Mouse (Mus musculus): ENCODE results near the gene Stpg4.

Gene Stpg4

DNA sequence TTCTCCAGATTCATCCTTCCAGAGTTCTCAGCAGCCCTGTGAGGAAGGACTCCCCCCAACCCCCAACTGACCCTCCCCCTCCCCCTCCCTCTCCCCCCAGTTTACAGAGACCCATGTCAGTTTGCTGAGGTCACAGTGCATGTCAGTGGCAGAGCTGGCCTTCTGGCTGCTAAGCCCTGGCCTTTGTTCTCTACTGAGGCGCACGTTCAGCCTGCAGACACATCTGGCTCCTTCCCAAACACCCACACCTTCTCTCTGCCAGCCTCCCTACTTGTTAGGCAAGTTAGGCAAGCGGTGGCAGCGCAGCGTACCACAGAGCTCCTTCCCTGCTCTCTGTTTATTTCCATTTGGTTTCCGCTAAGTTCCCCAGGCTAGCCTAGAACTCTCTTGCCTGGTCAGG lies 50.0 kb downstream of the Stpg4 start:
- peak; percentile 44 for DNase-seq

DNA sequence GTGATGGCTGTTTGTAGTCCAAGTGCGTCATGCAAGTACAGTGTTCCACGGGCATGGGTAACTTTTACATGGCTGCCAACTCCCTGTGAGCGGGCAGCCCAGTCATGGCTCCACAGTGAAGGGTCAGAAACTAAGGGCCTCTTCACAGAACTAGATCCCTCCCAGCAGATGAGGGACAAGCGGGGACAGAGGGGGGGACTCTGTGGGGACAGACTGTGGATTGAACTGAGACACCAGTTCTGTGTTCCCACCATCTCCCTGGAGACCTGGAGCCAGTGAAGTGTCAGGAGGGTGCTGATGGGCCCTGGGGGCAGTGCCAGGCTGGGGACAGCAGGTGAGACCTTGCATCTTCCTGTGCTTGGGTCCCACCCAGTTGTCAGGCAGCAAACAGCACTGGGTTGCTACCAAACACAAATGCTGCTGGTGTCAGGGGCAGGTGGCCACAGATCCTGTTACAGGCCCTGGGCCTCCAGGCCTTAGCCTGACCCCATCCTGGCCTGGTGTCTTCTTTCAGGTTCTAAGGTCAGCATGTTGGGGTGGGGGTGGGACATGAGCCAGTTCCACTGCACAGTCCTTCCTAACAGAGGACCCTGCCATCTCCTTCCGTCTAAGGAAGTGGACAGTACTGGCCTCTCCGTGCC lies 50.6 kb downstream of the Stpg4 start:
- no peak for DNase-seq

DNA sequence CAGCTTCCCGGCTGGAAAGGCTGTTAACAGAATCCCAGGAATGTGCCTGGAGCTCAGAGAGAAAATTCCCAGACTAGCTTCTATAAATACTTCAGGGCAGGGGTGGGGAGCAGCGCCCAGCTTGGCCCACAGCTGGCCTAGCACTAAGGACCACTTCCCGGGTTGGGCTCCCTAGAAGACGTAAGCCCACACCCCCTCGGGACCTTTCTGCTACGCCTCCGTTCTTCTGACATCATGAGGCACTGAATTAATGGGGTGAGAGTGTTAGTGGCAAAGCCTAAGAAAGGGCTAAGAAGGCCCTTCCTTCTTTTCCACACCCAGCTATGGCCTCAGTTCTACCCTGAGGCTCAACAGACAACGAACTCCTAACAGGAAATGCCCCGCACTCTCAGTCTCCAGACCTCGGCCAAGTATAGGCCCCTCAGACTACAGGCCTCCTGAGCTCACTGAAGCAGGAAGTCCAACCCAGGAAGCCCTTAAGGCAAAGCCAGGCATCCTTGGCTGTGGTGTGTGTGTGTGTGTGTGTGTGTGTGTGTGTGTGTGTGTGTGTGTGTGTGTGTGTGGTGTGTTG lies 51.5 kb downstream of the Stpg4 start:
- DNase-seq: peak; percentile 56

DNA sequence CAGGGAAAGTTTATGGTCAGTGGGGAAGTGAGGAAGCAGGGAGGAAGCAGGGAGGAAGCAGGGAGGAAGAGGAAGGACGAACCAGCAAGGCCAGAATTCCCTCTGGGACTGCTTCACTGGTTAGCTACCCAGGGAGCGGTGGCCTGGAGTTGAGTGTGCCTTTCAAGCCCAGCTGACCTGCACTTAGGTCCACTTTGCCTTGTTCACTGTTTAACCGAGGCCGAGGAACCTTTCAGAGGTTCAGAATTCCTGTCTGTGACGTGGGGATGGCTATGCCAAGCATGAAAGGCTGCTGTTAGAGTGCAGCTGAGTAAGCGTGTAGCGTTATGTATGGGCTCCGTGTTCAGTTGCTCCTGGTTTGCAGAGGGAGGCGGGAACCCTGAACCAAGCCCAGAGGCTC lies 54.2 kb downstream of the Stpg4 start:
- DNase-seq: peak; percentile 45

DNA sequence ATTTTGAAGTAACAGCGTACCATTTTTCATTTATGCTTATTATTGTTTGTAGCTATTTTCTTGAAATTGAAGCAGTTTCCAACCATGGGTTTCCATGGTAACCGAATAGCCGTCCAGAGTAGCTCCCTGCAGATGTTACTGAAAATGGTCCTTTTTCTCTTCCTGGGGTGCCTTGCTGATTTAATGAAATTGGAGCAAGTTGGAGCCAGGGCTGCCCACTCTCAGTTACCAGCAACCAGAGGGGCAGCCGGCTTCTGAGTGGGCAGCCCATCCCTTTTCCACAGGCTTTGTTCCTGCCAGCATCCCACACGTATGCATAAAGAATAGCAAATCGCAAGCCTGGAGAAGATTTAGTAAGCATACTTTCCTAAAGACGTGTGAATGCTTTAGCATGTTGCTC lies 55.4 kb downstream of the Stpg4 start:
- no peak for DNase-seq

DNA sequence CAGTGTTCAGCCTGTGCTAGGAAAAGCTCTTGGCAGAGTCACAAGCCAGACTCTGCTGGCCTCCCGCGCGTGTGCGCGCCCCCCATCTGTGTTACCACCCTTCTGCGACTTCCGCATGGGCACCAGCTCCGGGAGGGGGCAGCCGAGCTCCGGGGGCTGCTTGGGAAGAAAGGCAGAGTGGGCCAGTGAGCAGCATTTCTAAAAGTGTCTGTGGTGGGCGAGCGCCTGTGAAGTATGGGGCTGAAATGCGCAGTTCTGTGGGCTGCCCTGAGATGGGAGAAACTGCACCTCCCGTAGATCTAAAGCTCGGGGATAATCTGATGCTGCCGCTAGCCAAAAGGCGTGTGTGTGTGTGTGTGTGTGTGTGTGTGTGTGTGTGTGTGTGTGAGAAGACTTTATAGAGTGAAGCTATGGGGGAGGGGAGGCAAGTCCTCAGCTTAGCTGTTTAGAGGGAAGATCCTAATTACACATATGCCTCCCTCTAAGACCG lies 58.2 kb downstream of the Stpg4 start:
- no peak for DNase-seq

DNA sequence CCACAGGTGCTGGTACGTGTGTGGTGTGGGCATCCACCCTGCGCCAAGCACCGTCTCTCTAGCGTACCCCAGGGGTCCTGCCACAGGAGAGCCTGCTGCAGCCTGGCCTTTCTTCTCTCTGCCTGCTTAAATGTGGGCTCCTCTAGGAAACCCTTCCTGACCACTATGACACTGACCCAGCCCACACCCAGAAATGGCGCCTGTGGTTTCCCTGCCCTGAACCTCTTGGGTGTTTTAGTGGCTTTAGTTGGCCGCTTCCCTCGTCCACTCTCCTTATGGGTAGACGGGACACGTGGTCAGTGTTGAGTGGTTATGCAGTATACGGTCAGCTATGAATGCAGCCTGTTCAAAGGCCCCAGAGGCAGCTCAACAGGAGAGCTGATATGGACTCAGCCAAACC lies 59.1 kb downstream of the Stpg4 start:
- DNase-seq: no peak

DNA sequence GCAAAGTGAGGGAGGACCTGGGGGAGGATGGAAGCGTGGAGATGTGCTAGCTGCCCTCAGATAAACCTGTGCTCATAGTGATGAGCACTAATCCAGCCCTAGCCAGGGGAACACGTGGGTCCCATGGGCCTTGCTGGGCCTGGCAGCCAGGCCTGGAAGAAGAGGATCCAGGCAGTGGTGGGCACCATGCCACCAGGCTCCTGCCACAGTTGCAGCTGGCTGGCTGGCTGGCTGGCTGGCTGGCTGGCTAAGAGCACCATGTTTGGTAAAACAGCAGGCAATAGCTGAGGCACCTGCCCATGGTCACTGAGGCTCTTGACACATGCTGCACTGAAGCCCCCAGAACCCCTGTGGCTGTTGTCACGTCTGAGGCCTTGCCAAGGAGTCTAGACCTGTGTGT lies 59.9 kb downstream of the Stpg4 start:
- peak; percentile 61 for DNase-seq

DNA sequence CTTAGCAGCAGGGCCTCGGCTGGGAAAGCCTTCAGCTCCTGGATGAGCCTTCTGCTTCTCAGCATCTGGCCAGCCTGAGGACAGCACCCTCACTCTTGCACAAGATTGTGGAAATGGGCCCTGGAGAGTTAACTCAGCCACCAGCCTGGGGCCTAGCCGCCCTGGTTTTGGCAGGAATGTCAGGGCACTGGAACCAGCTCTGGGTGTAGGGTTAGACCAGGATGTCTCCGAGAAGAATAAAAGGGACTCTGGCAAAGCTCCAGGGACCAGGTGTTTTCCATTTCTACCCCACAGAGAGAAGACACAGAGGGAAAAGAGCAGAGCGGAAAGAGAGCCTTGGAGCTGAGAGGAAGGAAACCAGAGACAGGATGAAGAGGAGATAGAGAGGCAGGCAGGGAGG lies 60.3 kb downstream of the Stpg4 start:
- DNase-seq: peak; percentile 35

DNA sequence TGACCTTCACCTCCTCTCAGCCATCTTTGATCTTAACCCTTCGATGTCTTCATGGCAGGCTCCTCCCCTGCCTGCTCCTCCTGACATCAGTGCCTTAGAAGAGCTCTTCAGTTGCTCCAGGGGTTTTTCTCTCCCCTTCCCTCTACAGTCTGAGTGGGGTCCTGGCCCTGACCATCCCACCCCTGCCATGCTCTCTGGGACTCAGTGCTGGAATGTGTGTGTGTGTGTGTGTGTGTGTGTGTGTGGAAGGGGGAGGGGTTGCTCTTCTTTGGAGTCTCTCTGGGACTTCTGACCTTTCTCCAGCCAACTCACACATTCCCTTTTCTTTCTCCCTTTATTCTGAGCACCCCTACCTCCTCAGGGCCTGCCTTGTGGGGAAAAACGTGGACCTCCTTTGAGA lies 61.0 kb downstream of the Stpg4 start:
- no peak for DNase-seq

DNA sequence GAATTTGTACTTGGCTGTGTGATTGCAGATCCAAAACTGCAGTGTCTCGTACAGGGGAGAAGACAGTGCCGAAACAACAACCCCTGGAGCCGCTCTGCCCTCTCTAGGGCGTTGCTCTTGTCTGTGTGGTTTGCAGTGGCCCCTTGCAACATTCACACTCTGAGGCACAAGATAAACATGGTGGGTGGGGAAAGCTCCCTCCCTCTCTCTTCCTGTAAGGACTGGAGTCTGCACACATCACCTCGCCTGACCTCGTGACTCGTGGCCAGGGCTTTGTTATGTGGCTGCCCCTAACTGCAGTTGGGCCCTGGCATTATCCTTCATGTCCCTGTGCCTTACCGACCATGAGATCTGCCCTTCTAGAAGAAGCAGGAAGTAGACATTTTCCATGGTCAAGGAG lies 62.3 kb downstream of the Stpg4 start:
- no peak for DNase-seq

DNA sequence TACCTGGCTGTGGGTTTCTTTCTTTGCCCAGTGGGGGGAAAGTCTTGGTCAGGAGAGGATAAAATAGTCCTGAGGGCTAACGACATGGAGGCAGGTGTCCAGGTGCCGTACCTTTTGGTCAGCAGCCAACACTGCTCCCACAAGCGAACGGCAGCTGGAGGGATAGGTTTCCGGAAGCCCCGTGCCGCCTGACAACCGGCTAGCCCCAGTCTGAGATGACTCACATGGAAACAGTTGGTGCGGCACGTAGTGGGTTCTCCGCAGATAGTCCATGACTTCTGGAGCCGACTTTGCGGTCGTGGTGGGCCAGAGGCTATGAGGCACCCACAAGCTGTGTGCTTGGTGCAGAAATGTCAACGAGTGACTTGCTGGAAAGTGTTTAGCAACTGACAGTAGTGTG lies 63.4 kb downstream of the Stpg4 start:
- DNase-seq: no peak

DNA sequence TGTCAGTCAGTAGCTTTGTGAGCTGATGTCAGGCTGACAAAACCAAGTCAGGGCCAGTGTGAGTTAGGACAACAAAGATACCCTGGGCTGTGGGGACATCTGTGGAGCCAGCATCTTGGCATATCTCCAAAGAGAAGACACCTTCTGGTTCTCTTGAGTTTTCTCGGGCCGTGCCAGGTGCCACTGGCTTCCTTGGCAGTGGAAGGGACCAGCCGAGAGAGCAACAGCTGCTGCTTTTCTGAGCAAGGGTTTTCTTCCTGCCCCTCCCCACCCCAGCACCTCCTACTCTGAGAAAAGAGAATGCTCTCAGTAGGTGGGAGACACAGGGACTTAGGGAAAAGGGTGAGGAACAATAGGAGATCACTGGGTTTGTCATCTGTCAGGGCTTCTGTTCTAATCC lies 66.4 kb downstream of the Stpg4 start:
- no peak for DNase-seq

DNA sequence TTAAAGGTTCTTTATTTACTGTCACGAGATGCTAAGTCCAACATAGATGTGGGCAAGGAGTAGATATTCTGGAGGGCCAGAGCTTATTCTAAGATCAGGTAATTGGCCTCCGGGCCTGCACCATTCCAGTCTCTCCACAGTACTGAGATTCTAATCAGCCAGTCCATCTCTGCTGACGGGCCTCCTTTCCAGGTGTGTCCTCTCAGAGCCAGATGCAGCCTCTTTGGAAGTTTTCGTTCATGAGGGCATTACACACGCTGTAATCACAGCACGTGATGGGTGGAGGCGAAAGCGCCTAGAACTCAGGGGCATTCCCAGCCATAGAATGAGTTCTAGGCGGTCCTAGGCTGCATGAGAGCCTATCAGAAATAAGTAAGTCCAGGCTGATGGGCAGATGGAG lies 70.0 kb downstream of the Stpg4 start:
- DNase-seq: no peak

DNA sequence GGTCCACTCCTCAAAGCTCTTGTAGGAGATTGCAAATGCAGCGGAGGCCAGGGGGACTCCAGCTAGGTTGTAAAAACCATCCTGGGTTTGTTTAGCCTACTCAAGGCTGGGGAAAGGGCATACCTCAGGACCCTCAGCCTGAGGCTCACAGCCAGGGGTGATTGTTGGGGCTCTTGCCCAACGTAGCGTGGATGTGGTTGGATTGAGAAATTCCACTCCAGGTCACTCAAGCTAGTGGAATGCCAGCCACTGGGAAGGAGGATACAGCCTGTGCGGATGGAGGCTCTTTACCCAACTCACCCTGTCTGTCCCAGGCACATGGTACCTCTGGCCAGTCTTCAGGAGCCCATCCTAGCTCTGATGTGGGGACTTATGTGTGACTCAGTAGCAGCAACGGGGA lies 71.3 kb downstream of the Stpg4 start:
- no peak for DNase-seq

DNA sequence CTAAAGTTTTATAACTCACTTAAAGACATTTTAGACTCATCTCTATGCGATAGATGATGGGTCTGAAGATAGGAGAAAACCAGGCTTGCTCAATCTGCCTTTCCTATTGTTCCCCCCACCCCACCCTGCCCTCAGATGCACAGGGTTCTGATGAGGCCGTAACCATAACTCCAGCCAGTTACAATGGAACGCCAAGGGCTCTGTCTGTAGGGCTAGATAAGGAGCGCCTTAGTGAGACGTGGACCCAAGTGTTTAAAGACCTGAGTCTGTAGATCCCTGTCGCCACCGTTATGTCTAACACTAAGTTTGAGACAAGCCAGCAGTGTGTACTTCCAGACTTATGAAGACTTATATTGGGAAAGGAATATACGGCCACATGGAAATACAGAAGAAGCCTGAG lies 72.1 kb downstream of the Stpg4 start:
- DNase-seq: no peak

DNA sequence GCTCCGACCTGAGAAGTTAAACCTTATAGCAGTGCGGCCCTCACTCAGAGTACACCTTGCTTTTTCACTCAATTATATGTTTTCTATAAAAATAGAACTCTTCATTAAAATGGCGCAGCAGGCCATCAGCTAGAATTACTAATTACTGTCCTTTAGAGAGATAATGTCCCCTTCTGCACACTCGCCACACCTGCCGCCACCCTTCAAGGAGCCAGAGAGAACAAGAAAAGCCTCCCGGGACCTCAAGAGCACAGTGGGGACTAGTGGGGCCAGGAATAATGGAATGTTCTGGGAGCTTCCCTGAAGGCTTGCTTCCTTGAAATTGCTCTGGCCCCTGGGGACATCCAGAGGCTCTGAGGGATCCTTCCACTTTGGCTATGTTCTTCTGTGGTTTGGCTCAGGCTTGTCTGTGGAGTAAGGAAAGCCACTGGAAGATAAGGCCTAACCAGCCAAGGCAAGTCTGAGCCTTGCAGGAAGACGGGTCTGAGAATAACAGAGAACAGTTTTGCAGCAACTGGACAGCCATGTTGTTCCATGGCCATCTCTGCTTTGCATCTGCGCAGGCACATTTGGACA lies 73.7 kb downstream of the Stpg4 start:
- no peak for DNase-seq

DNA sequence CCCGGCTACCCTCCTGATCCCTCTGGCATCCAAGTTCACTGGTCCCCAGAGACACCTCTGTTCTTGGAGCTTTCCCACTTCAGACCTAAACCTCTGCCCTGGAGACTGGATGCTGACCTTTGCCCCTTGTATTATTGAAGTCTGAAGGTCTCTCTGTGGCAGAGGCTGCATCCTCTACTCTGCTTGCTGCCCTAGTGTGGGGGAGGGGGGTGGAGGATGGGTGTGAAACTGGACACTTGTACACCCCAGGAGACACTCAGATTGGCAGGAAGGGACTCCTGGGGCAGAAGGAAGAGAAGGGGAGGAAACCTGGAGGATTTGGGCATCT lies 74.7 kb downstream of the Stpg4 start:
- DNase-seq: peak; percentile 29

DNA sequence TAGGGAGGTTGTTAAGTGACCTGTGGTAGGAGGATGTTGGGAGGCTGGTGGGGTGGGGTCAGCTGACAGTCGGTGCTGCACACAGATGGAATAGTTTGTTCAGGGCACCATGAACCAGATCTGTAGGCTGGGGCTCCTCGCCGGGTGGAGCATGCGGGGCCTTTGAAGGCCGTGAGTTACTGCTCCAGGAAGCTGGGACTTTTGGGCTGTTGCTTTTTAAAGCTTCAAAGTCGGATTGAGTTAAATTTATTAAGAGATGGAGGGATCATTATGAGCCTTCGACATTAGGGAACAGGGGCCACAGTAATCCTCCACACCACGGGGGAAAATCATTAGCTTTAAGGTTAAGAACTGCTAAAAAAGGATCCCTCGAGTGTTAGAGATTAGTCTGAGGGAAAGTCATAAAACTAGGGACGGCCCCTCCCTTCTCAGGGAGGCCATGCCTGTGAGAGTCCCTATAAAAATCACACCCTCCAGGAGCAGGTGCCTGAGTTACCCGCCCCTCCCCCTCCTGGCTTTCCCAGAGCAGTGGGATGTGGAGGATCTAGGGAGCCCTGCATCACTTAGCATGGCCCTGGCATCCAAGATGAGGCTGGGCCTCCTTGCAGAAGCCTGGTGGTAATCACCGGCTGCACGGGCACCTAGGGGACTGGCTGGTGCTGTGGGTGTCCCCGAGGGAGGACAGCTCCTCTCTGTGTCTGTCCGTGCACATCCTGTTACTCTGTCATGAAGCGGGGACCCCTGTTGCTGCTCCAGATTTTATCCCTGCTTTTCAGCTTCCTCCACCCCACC lies 75.2 kb downstream of the Stpg4 start:
- DNase-seq: peak; percentile 63

DNA sequence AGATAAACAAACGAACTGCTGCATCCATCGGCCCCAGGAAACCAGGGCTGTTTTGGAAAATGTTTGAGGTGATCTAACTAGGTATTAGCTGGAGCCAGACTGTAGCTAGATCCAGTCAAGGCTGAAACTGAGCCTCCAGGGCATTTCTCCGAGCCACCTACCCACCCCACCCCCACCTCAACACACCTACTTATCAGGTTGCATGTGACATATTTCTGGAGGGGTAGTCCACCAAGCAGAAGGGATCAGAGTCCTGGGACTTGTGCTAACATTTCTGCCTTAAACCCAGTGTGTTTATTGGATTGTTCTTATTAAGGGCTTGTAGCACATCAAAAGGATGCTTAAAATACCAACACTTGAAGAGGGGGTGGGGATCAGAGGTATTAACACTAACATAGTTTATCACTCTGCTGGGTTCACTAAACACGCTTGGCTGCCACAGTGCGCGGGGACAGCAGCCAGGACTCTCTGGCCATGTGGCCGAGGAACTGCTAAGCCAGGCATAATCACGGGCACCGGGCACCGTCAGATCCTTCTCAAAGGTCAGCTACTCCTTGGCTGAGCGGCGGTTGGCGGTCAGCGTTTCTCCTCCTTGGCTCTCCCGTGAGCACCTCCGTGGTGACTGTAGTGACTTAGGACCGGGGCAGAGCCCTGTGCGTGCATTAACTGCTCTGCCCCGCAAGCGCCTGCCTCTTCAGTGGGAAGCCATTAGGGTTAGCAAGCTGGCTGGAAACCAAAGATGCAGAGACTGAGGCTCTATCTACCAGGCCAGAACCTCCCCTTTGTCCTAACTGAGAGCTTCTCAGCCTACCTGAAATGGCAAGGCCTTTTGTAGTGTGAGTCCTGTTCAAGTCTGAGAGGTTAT lies 76.1 kb downstream of the Stpg4 start:
- peak; percentile 72 for DNase-seq

DNA sequence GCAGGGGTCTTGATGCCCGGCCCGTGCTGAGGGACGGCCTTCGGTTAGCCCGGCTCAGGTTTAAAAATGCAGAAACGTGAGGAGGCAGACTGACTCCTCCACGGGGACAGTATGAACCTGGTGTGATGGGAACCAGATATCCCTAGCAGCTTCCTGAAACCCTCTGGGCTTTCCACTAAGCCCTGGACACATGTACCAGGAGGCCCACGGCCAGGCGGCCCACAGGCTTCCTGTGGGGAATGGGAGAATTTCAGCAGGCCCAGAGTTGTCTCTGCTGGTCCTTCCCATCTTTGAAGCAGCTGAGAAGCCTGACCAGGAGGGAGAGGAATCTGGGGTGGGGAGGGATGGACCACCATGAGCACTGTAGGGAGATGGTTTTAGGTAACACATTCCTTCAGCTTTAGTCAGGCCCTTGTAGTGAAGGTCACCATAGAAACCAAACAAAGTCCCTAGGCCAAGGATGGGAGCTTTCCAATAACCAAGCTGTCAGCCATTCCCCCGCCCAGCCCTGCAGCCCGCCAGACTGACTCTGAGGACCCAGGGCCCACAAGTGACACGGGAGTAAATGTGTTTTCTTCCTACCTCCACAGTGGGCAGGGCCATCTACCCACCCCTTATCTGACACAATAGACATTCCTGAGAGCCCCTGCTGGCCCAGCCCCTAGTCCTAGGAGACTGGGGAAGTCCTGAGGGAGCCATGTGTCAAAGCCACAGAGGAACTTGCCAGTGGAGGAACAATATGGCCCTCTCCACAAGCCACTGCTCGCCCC lies 76.9 kb downstream of the Stpg4 start:
- no peak for DNase-seq

DNA sequence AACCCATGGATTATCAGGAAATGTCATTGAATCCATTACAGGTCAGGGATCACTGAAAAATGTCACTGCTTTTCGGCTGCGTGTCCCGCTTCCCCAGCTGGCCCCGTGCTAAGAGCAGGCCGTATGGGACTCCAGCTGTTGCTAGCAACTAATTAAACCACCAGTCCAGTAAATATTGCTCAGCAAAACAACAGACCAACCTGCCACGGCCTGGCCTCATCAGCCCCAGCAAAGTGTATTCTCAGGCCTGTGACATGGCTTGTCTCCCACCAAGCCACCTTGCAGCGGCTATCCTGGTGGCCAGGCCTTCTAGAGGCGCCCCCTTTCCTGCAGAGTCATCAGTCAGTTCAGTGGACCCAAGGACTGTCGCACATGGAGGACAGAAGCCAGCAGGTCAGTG lies 78.0 kb downstream of the Stpg4 start:
- DNase-seq: peak; percentile 45

Data from kidney, postnatal 10 days (tissue).